Mouse (Mus musculus) liver, embryonic 14.5 days (tissue): ENCODE results near the gene Gpr85. TPM values are rescaled to one million over a fixed set of nuclear protein-coding genes. Genes with fewer than 3 reads are reported as not detected.

Experiments
- ATAC-seq: fragments of 200-750 bp; cut with Nextera tagmentation; 2 replicates; pipeline ENCODE4 v1.8.0; 2017; ENCODE audit warnings: moderate number of reproducible peaks, mild to moderate bottlenecking, moderate library complexity; ENCODE audit not compliant: insufficient read depth
- DNase-seq, 3 experiments: peaks; one replicate each; pipeline ENCODE4 v3.0.0-alpha.2; 2012 to 2013; ENCODE audit warnings: low read depth in 3 of 3, low spot score in 3 of 3
- H3K27ac ChIP-seq: fragments of 300-500 bp; sonication (generic); 2 replicates; pipeline ENCODE4 v1.5.1; 2014; ENCODE audit warnings: moderate library complexity, mild to moderate bottlenecking, control low read depth, inconsistent platforms
- H3K27me3 ChIP-seq: fragments of 300-500 bp; sonication (generic); 2 replicates; pipeline ENCODE4 v1.6.1; 2014; ENCODE audit warnings: mild to moderate bottlenecking, low read length, moderate library complexity; ENCODE audit not compliant: control insufficient read depth, insufficient read depth
- H3K36me3 ChIP-seq: fragments of 300-500 bp; sonication (generic); replicated peaks from 2 replicates; pipeline ENCODE4 v1.6.1; 2014; ENCODE audit warnings: low read depth; ENCODE audit not compliant: control insufficient read depth, insufficient read depth
- H3K4me1 ChIP-seq, 2 experiments: fragments of 200-500 bp in 1 of 2; fragments of 300-500 bp in 1 of 2; sonication (generic) in 1 of 2; replicated peaks; 2 replicates each; pipeline ENCODE4 v1.6.1; 2012 to 2014; ENCODE audit warnings: antibody characterized with exemption in 1 of 2, inconsistent platforms in 1 of 2, low read length in 1 of 2; ENCODE audit not compliant: control insufficient read depth in 2 of 2, insufficient read depth in 2 of 2
- H3K4me2 ChIP-seq: fragments of 300-500 bp; sonication (generic); 2 replicates; pipeline ENCODE4 v1.6.1; 2014; ENCODE audit warnings: low read depth, mild to moderate bottlenecking, control low read depth, moderate library complexity
- H3K4me3 ChIP-seq, 2 experiments: fragments of 200-500 bp in 1 of 2; fragments of 300-500 bp in 1 of 2; sonication (generic) in 1 of 2; 2 replicates each; pipeline ENCODE4 v1.5.1; 2012 to 2014; ENCODE audit warnings: low read depth in 2 of 2, low read length in 2 of 2, mild to moderate bottlenecking in 2 of 2, control low read depth in 1 of 2, inconsistent platforms in 1 of 2, moderate library complexity in 1 of 2; ENCODE audit not compliant: insufficient read depth in 1 of 2
- H3K9ac ChIP-seq: fragments of 300-500 bp; sonication (generic); replicated peaks from 2 replicates; pipeline ENCODE4 v1.6.1; 2014; ENCODE audit warnings: mild to moderate bottlenecking, control low read depth, moderate library complexity
- H3K9me3 ChIP-seq: fragments of 300-500 bp; sonication (generic); 2 replicates; pipeline ENCODE4 v1.6.1; 2016; ENCODE audit warnings: low read length, mixed read lengths; ENCODE audit not compliant: control insufficient read depth
- CTCF ChIP-seq: IDR thresholded peaks from 2 replicates; pipeline ENCODE4 v1.5.1; 2016; ENCODE audit warnings: antibody characterized with exemption, low read depth, control low read depth
- EP300 ChIP-seq: IDR thresholded peaks from 2 replicates; pipeline ENCODE4 v1.6.1; 2016; ENCODE audit warnings: antibody characterized with exemption, low read depth
- WGBS: fragments of 180-500 bp; shearing (Covaris S2); extraction: QIAGEN DNeasy Blood & Tissue Kit; methylation state at CpG from one replicate; pipeline ENCODE4 v1.1.7; 2014; ENCODE audit not compliant: insufficient replicate concordance; 5-methylcytosine and 5-hydroxymethylcytosine counted together
- polyA plus RNA-seq, 2 experiments: library from polyadenylated mRNA; depleted of rRNA in 1 of 2; stranded (reverse) in 1 of 2; unstranded in 1 of 2; fragments of >200 nt; fragmentation: Nextera tagmentation in 1 of 2; extraction: Ambion mirVana in 1 of 2; gene quantifications; 2 replicates each; pipeline versions ENCODE4 v1.2.1 to v1.2.3; 2012 to 2014

Gpr85 gene
- polyA plus RNA-seq (2012; rRNA removed) (0.11 and 0.19 TPM in 2 replicates), polyA plus RNA-seq (2014; fragmentation: Nextera tagmentation; extraction: Ambion mirVana) (0.13 and 0.35 TPM in 2 replicates)

GRCm38 (mm10) chr6:13839345-13840054 lies at the start of gene Gpr85:
Gpr85 (minus strand) TSS chr6:13839942.
- Histone ChIP-seq H3K9ac (no peak within 1 kb of the TSS), H3K27ac (no peak within 1 kb of the TSS), H3K4me3 (peak within 1 kb of the TSS; percentile 45 to 50), H3K4me1 (peaks cover 0 to 3% of the 10 kb centered on the region in 2 experiments; a peak in 1 of 4 replicates), H3K4me2 (peak within 1 kb of the TSS; percentile 62), H3K36me3 (no peaks in the 10 kb centered on the region), H3K27me3 (peaks cover 7% of the 10 kb centered on the region), H3K9me3 (no peaks in the 10 kb centered on the region)
- TF ChIP-seq EP300 (no peak), CTCF (no peak)
- ATAC-seq (no peak), DNase-seq (no peak)
- WGBS = 34% methylated on average over 18 of the region's 18 CpGs

- no peaks in the 10 kb centered on the region for H3K9me3 ChIP-seq
- no peaks in the 10 kb centered on the region for H3K27me3 ChIP-seq
- H3K4me2 ChIP-seq = no peak overlapping the region
- no peaks in the 10 kb centered on the region for H3K4me1 ChIP-seq
- 54% methylated on average over 3 of the region's 3 CpGs for WGBS
- TF ChIP-seq EP300 = no peak
- TF ChIP-seq CTCF = no peak
- H3K27ac ChIP-seq = no peak overlapping the region
- ATAC-seq = no peak
- no peaks in the 10 kb centered on the region for H3K36me3 ChIP-seq
- no peak overlapping the region for H3K9ac ChIP-seq
- H3K4me3 ChIP-seq = no peak overlapping the region
- DNase-seq = no peak
Measured at GRCm38 (mm10) chr6:13884877-13885592, 45.3 kb upstream of the Gpr85 start.

- H3K9me3 ChIP-seq = no peaks in the 10 kb centered on the region
- no peak overlapping the region for H3K4me2 ChIP-seq
- no peaks in the 10 kb centered on the region for H3K27me3 ChIP-seq
- no peak overlapping the region for H3K4me3 ChIP-seq
- H3K4me1 ChIP-seq = no peaks in the 10 kb centered on the region
- H3K9ac ChIP-seq = no peak overlapping the region
- TF ChIP-seq CTCF (no peak), EP300 (no peak)
- DNase-seq = no peak
- ATAC-seq = no peak
- H3K36me3 ChIP-seq = no peaks in the 10 kb centered on the region
- no peak overlapping the region for H3K27ac ChIP-seq
Measured at GRCm38 (mm10) chr6:13882919-13883318, 43.2 kb upstream of the Gpr85 start.

- Histone ChIP-seq H3K9ac (no peak overlapping the region), H3K4me2 (no peak overlapping the region), H3K36me3 (no peaks in the 10 kb centered on the region), H3K4me3 (no peak overlapping the region), H3K27me3 (no peaks in the 10 kb centered on the region), H3K27ac (no peak overlapping the region), H3K4me1 (peaks cover 3 to 9% of the 10 kb centered on the region in 2 experiments), H3K9me3 (no peaks in the 10 kb centered on the region)
- WGBS = 61% methylated on average over 2 of the region's 2 CpGs
- DNase-seq (no peak), ATAC-seq (no peak)
- TF ChIP-seq CTCF (no peak), EP300 (no peak)
Measured at GRCm38 (mm10) chr6:13873959-13874358, 34.2 kb upstream of the Gpr85 start.

- Histone ChIP-seq H3K36me3 (no peaks in the 10 kb centered on the region; the same call in 1 of the 2 replicates), H3K9ac (peak overlapping the region; percentile 84), H3K4me2 (peak overlapping the region; percentile 64), H3K4me3 (peak overlapping the region; percentile 69 to 94; a peak in 3 of 4 replicates), H3K27me3 (no peaks in the 10 kb centered on the region), H3K9me3 (no peaks in the 10 kb centered on the region), H3K27ac (no peak overlapping the region), H3K4me1 (peaks cover 3 to 9% of the 10 kb centered on the region in 2 experiments)
- ATAC-seq = no peak
- TF ChIP-seq EP300 (no peak), CTCF (no peak)
- no peak for DNase-seq
- 23% methylated on average over 7 of the region's 7 CpGs for WGBS
Measured at GRCm38 (mm10) chr6:13872076-13872475, 32.3 kb upstream of the Gpr85 start.
